In genomic region chr17:71125519-71125918, GRCm38 (mm10) we compare ENCODE assay signal across 9 mouse cellular contexts. TPM values are rescaled to one million over a fixed set of nuclear protein-coding genes. Genes with fewer than 3 reads are reported as not detected.
A peak's percentile ranks its signal among the peaks of the same experiment; 100 is the strongest.
DNase-seq lines count a peak whose midpoint lies in the region; ATAC-seq and TF ChIP-seq lines count a peak whose summit lies in the region.
"Had no signal": no experiment of that assay in that cellular context is flagged by ENCODE, and none has a peak within 500 bp of the region (broad histone marks: within the 10 kb centered on the region; RNA-seq: fewer than 3 reads in every experiment).

No protein-coding gene starts in this region.

- H3K27ac ChIP-seq in intestine, embryonic 14.5 days (ENCODE audit: low read depth): no peak overlapping the region
- H3K27ac ChIP-seq in intestine, postnatal 0 days (ENCODE audit: low read depth, low read length): no peak overlapping the region
- H3K27ac ChIP-seq in bone marrow macrophage, adult 2 months (ENCODE audit: insufficient read depth, low read depth, low read length): peak overlapping the region; percentile 44
- H3K27ac ChIP-seq in limb, embryonic 13.5 days: no peak overlapping the region
- H3K27ac ChIP-seq in thymus, adult 2 months (ENCODE audit: control insufficient read depth, insufficient read depth, low read length): no peak overlapping the region

- H3K36me3 ChIP-seq in intestine, embryonic 14.5 days (ENCODE audit: control insufficient read depth, insufficient read depth, low read length): no peaks in the 10 kb centered on the region
- no peaks in the 10 kb centered on the region; the same call in 1 of the 2 replicates for H3K36me3 ChIP-seq in intestine, postnatal 0 days (ENCODE audit: control insufficient read depth, insufficient read depth)
- H3K36me3 ChIP-seq in limb, embryonic 13.5 days: no peaks in the 10 kb centered on the region
- no peaks in the 10 kb centered on the region for H3K36me3 ChIP-seq in thymus, adult 2 months (ENCODE audit: control insufficient read depth, insufficient read depth, low read length)

- H3K4me3 ChIP-seq in intestine, embryonic 14.5 days (ENCODE audit: low read depth, low read length): no peak overlapping the region
- no peak overlapping the region for H3K4me3 ChIP-seq in intestine, postnatal 0 days (ENCODE audit: low read depth, low read length)
- H3K4me3 ChIP-seq in bone marrow macrophage, adult 2 months (ENCODE audit: insufficient read depth, low read length): no peak overlapping the region
- no peak overlapping the region for H3K4me3 ChIP-seq in limb, embryonic 13.5 days
- H3K4me3 ChIP-seq in thymus, adult 2 months (ENCODE audit: control insufficient read depth, insufficient read depth, low read length): no peak overlapping the region

- TF ChIP-seq CTCF in intestine, postnatal 0 days (IDR thresholded peaks at IDR 0.05; ENCODE audit: low read depth): no peak
- TF ChIP-seq CTCF in bone marrow macrophage, adult 2 months (IDR thresholded peaks at IDR 0.05; ENCODE audit: low read depth, low read length): no peak
- no peak for TF ChIP-seq CTCF in thymus, adult 2 months (IDR thresholded peaks at IDR 0.05; ENCODE audit: borderline replicate concordance, control insufficient read depth, extremely low read depth, insufficient read depth, low read length, poor library complexity)

- peaks cover 18% of the 10 kb centered on the region; the same call in 1 of the 2 replicates for H3K4me1 ChIP-seq in intestine, embryonic 14.5 days (replicated peaks; ENCODE audit: control insufficient read depth, insufficient read depth, low read length)
- no peaks in the 10 kb centered on the region for H3K4me1 ChIP-seq in intestine, postnatal 0 days (replicated peaks; ENCODE audit: control insufficient read depth, insufficient read depth, low read length)
- H3K4me1 ChIP-seq in bone marrow macrophage, adult 2 months (ENCODE audit: control insufficient read depth, insufficient read depth, low read length): peaks cover 51% of the 10 kb centered on the region
- H3K4me1 ChIP-seq in limb, embryonic 13.5 days: peaks cover 76% of the 10 kb centered on the region
- H3K4me1 ChIP-seq in thymus, adult 2 months (replicated peaks; ENCODE audit: control insufficient read depth, insufficient read depth, low read length): peaks cover 4% of the 10 kb centered on the region

- no peaks in the 10 kb centered on the region for H3K9me3 ChIP-seq in intestine, embryonic 14.5 days (ENCODE audit: control insufficient read depth, low read length)
- H3K9me3 ChIP-seq in intestine, postnatal 0 days (ENCODE audit: control insufficient read depth): no peaks in the 10 kb centered on the region
- no peaks in the 10 kb centered on the region for H3K9me3 ChIP-seq in limb, embryonic 13.5 days

- ATAC-seq in intestine, embryonic 14.5 days (replicated peaks; ENCODE audit: low FRiP score, low TSS enrichment, low read depth): no peak
- no peak for ATAC-seq in intestine, postnatal 0 days
- peak; percentile 9; the same call in 1 of the 2 replicates for ATAC-seq in limb, embryonic 13.5 days (ENCODE audit: low FRiP score, low read depth)
- ATAC-seq in erythroid progenitor cell, adult 5-6 weeks (replicated peaks; ENCODE audit: low FRiP score, poor library complexity, severe bottlenecking): no peak

- no peak overlapping the region for H3K9ac ChIP-seq in intestine, embryonic 14.5 days (ENCODE audit: low read length)
- H3K9ac ChIP-seq in intestine, postnatal 0 days (ENCODE audit: low read depth, low read length): no peak overlapping the region
- H3K9ac ChIP-seq in limb, embryonic 13.5 days: no peak overlapping the region

- H3K4me2 ChIP-seq in intestine, embryonic 14.5 days (ENCODE audit: low read length): no peak overlapping the region
- no peak overlapping the region for H3K4me2 ChIP-seq in intestine, postnatal 0 days (replicated peaks; ENCODE audit: low read depth)
- H3K4me2 ChIP-seq in limb, embryonic 13.5 days (replicated peaks): no peak overlapping the region

- no peaks in the 10 kb centered on the region; the same call in 1 of the 2 replicates for H3K27me3 ChIP-seq in intestine, embryonic 14.5 days (replicated peaks; ENCODE audit: control insufficient read depth, insufficient read depth, low read length)
- no peaks in the 10 kb centered on the region for H3K27me3 ChIP-seq in intestine, postnatal 0 days (replicated peaks; ENCODE audit: control insufficient read depth, insufficient read depth, low read length)
- H3K27me3 ChIP-seq in limb, embryonic 13.5 days: no peaks in the 10 kb centered on the region
- H3K27me3 ChIP-seq in thymus, adult 2 months (ENCODE audit: control insufficient read depth, insufficient read depth, low read length): no peaks in the 10 kb centered on the region

- WGBS in intestine, embryonic 14.5 days: 40% methylated on average over 12 of the region's 12 CpGs
- WGBS in intestine, postnatal 0 days: 58% methylated on average over 12 of the region's 12 CpGs
- WGBS in limb, embryonic 13.5 days: 35% methylated on average over 12 of the region's 12 CpGs
- WGBS in thymus, adult 2 months: 47% methylated on average over 12 of the region's 12 CpGs

- TF ChIP-seq POLR2A in bone marrow macrophage, adult 2 months (IDR thresholded peaks at IDR 0.05; ENCODE audit: borderline replicate concordance, low read depth, low read length): no peak
- no peak for TF ChIP-seq POLR2A in thymus, adult 2 months (IDR thresholded peaks at IDR 0.05; ENCODE audit: control insufficient read depth, extremely low read depth, insufficient read depth, low read length, poor library complexity)

- peak; percentile 51 for DNase-seq in intestine, embryonic 14.5 days (ENCODE audit: low spot score)
- peak; percentile 62 to 63 for DNase-seq in B cell, adult 2 months
- no peak for DNase-seq in adrenal gland, postnatal 14 days
- DNase-seq in thymus, adult 2 months: no peak
- DNase-seq: heart, postnatal 14 days had no signal

RNA-seq across cellular contexts. Expression of gene Lpin2, which starts 56.8 kb away (rescaled TPM):
- polyA plus RNA-seq in intestine, embryonic 14.5 days (2014; fragmentation: Nextera tagmentation; extraction: Ambion mirVana): 27.3 and 31.9 TPM in 2 replicates
- polyA plus RNA-seq in intestine, postnatal 0 days (2015; fragmentation: Nextera tagmentation; extraction: Ambion mirVana): 22.2 and 24.8 TPM in 2 replicates
- polyA plus RNA-seq in bone marrow macrophage, adult 2 months (2012; ENCODE audit: insufficient read depth, insufficient read length, missing spikeins): 122 and 133 TPM in 2 replicates
- polyA plus RNA-seq in limb, embryonic 13.5 days (2015; fragmentation: Nextera tagmentation; extraction: Ambion mirVana): 54.1 and 56.9 TPM in 2 replicates
- 32.6 and 43.0 TPM in 2 replicates for total RNA-seq in adrenal gland, postnatal 14 days (2021)
- 68.8 and 90.1 TPM in 2 replicates for total RNA-seq in erythroid progenitor cell, adult 5-6 weeks (2015; ENCODE audit: low replicate concordance)
- total RNA-seq in erythroid progenitor cell, adult 5-6 weeks (2017; ENCODE audit: low replicate concordance): 101 and 122 TPM in 2 replicates
- polyA plus RNA-seq in thymus, adult 2 months (2012; rRNA removed): 16.7 and 17.4 TPM in 2 replicates

Comparison
In these comparisons a context has a peak if more than half of its experiments do, and no peak if none do; other contexts are left out.
1. DNase-seq: peak in intestine, embryonic 14.5 days (single experiment) and B cell, adult 2 months (2 of 2); none in adrenal gland, postnatal 14 days (single experiment) and thymus, adult 2 months (single experiment).